Mouse (Mus musculus) left cerebral cortex, adult 2 months (tissue): ENCODE data around the gene Btbd3. TPM values are rescaled to one million over a fixed set of nuclear protein-coding genes. Genes with fewer than 3 reads are reported as not detected.
"Not testable (repeated sequence)": the region's sequence is repeated elsewhere in the genome, so short reads cannot be mapped to it uniquely, and the experiment has no call there.

ENCODE experiments used
- DNase-seq, 2 experiments: peaks; one replicate each; pipeline ENCODE4 v3.0.0; 2021 to 2022; ENCODE audit warnings: low spot score in 2 of 2, mixed read lengths in 1 of 2; ENCODE audit errors: extremely low spot score in 1 of 2
- H3K27ac ChIP-seq: fragments of 200-600 bp; 2 replicates; pipeline ENCODE4 v1.8.1; 2022
- H3K4me3 ChIP-seq: fragments of 200-600 bp; 2 replicates; pipeline ENCODE4 v1.8.1; 2022
- CTCF ChIP-seq: fragments of 200-600 bp; IDR thresholded peaks from 2 replicates; pipeline ENCODE4 v1.8.1; 2022; ENCODE audit warnings: antibody characterized with exemption, mild to moderate bottlenecking, moderate library complexity
- intact Hi-C: fragments of 180-260 bp; cut with DNase I; formaldehyde crosslinking; loops from one replicate; pipeline ENCODE4 v1.15.1; 2025
- total RNA-seq, 2 experiments: library from RNA; stranded (reverse); gene quantifications; 2 replicates each; pipeline ENCODE4 v1.2.3; 2021

Gene Btbd3
- total RNA-seq, 2 experiments from 2014 or later: 153 to 161 TPM

- TF ChIP-seq CTCF: peak; percentile 43
- peak overlapping the region; percentile 45; the same call in 1 of the 2 replicates for H3K27ac ChIP-seq
Measured at GRCm38 (mm10) chr2:138281550-138282201, 25.3 kb downstream of the Btbd3 start.

GRCm38 (mm10) chr2:138283372-138283771 lies 27.0 kb downstream of the Btbd3 start:
- TF ChIP-seq CTCF: no peak
- Histone ChIP-seq H3K4me3 (no peak overlapping the region), H3K27ac (no peak overlapping the region)
- DNase-seq: no peak
- intact Hi-C loops: loop anchor here (5.0 to 10.0 kb wide), 3 partner anchors 269 to 1091 kb away; no protein-coding TSS in a partner anchor

More at GRCm38 (mm10) chr2:138281550-138282201, 25.3 kb downstream of the Btbd3 start:
- intact Hi-C loops: loop anchor here (2.0 to 10.0 kb wide), 4 partner anchors 249 to 1093 kb away; no protein-coding TSS in a partner anchor
- peak overlapping the region; percentile 56 for H3K4me3 ChIP-seq
- DNase-seq: peak; percentile 33 to 40

GRCm38 (mm10) chr2:138283856-138284255 lies 27.5 kb downstream of the Btbd3 start:
- H3K4me3 ChIP-seq: no peak overlapping the region
- no peak for TF ChIP-seq CTCF
- no peak for DNase-seq
- intact Hi-C loops: loop anchor here (5.0 to 10.0 kb wide), 3 partner anchors 268 to 1091 kb away; no protein-coding TSS in a partner anchor
- H3K27ac ChIP-seq: no peak overlapping the region

GRCm38 (mm10) chr2:138285811-138286210 lies 29.4 kb downstream of the Btbd3 start:
- no peak overlapping the region for H3K4me3 ChIP-seq
- DNase-seq: no peak
- TF ChIP-seq CTCF: no peak
- H3K27ac ChIP-seq: no peak overlapping the region
- intact Hi-C loops: loop anchor here (10.0 kb wide), 2 partner anchors 499 to 1089 kb away; no protein-coding TSS in a partner anchor

- intact Hi-C loops: no loop called here
- no peak for DNase-seq
- Histone ChIP-seq H3K27ac (no peak overlapping the region), H3K4me3 (no peak overlapping the region)
- TF ChIP-seq CTCF: no peak
Measured at GRCm38 (mm10) chr2:138290154-138290553, 33.8 kb downstream of the Btbd3 start.

GRCm38 (mm10) chr2:138294286-138294685 lies 37.9 kb downstream of the Btbd3 start:
- no peak for DNase-seq
- intact Hi-C loops: no loop called here
- Histone ChIP-seq H3K4me3 (no peak overlapping the region), H3K27ac (no peak overlapping the region)
- no peak for TF ChIP-seq CTCF

- intact Hi-C loops: no loop called here
- TF ChIP-seq CTCF: no peak
Measured at GRCm38 (mm10) chr2:138306236-138306635, 49.9 kb downstream of the Btbd3 start.

GRCm38 (mm10) chr2:138315644-138316043 lies 59.3 kb downstream of the Btbd3 start:
- TF ChIP-seq CTCF: no peak
- H3K4me3 ChIP-seq: no peak overlapping the region
- H3K27ac ChIP-seq: no peak overlapping the region
- intact Hi-C loops: no loop called here
- DNase-seq: no peak

More at GRCm38 (mm10) chr2:138306236-138306635, 49.9 kb downstream of the Btbd3 start:
- no peak for DNase-seq
- no peak overlapping the region for H3K4me3 ChIP-seq
- H3K27ac ChIP-seq: no peak overlapping the region

GRCm38 (mm10) chr2:138320408-138320807 lies 64.0 kb downstream of the Btbd3 start:
- intact Hi-C loops: no loop called here
- H3K27ac ChIP-seq: no peak overlapping the region
- no peak for TF ChIP-seq CTCF
- H3K4me3 ChIP-seq: no peak overlapping the region
- DNase-seq: no peak

- Histone ChIP-seq H3K4me3 (no peak overlapping the region), H3K27ac (no peak overlapping the region)
- DNase-seq: no peak
- intact Hi-C loops: no loop called here
- TF ChIP-seq CTCF: no peak
Measured at GRCm38 (mm10) chr2:138321041-138321481, 64.7 kb downstream of the Btbd3 start.

- Histone ChIP-seq H3K27ac (no peak overlapping the region), H3K4me3 (no peak overlapping the region)
- intact Hi-C loops: no loop called here
- no peak for DNase-seq
- no peak for TF ChIP-seq CTCF
Measured at GRCm38 (mm10) chr2:138322270-138323114, 66.1 kb downstream of the Btbd3 start.

GRCm38 (mm10) chr2:138326367-138326766 lies 70.0 kb downstream of the Btbd3 start:
- no peak for TF ChIP-seq CTCF
- intact Hi-C loops: no loop called here
- no peak for DNase-seq
- Histone ChIP-seq H3K27ac (no peak overlapping the region), H3K4me3 (no peak overlapping the region)

- intact Hi-C loops, H3K27ac ChIP-seq: not testable (repeated sequence)
Measured at GRCm38 (mm10) chr2:138334198-138334597, 77.8 kb downstream of the Btbd3 start.

More at GRCm38 (mm10) chr2:138334198-138334597, 77.8 kb downstream of the Btbd3 start:
- not testable (repeated sequence) for DNase-seq, H3K4me3 ChIP-seq
